Mouse (Mus musculus): ENCODE measurements around the gene Ubr3.

The Ubr3 gene

GRCm38 (mm10) chr2:69897039-69897617 lies at the start of gene Ubr3:
Gene Ubr3 (plus strand): TSS chr2:69897246.
- peak; percentile 98 to 99 for DNase-seq (ENCODE audit: inconsistent age in 2 of 2, low spot score in 1 of 2)

- DNase-seq (ENCODE audit: inconsistent age in 2 of 2, low spot score in 1 of 2), result no peak
These were observed 47.8 kb upstream of the Ubr3 start for GRCm38 (mm10) chr2:69849215-69849614.

GRCm38 (mm10) chr2:69851427-69852058 lies 45.5 kb upstream of the Ubr3 start:
- DNase-seq (ENCODE audit: inconsistent age in 2 of 2, low spot score in 1 of 2), result no peak

GRCm38 (mm10) chr2:69856392-69856791 lies 40.7 kb upstream of the Ubr3 start:
- DNase-seq (ENCODE audit: inconsistent age in 2 of 2, low spot score in 1 of 2), result no peak

GRCm38 (mm10) chr2:69857882-69858281 lies 39.2 kb upstream of the Ubr3 start:
- no peak for DNase-seq (ENCODE audit: inconsistent age in 2 of 2, low spot score in 1 of 2)

GRCm38 (mm10) chr2:69860972-69861452 lies 36.0 kb upstream of the Ubr3 start:
- peak; percentile 43 to 79 for DNase-seq (ENCODE audit: inconsistent age in 2 of 2, low spot score in 1 of 2)

GRCm38 (mm10) chr2:69861485-69862091 lies 35.5 kb upstream of the Ubr3 start, which contains the start of gene Ssb:
Gene Ssb (plus strand): TSS chr2:69861562.
- peak; percentile 94 to 96 for DNase-seq (ENCODE audit: inconsistent age in 2 of 2, low spot score in 1 of 2)

GRCm38 (mm10) chr2:69862117-69862657 lies 34.9 kb upstream of the Ubr3 start:
- peak in 1 of 2 experiments; percentile 65 for DNase-seq (ENCODE audit: inconsistent age in 2 of 2, low spot score in 1 of 2)

GRCm38 (mm10) chr2:69883990-69884391 lies 13.1 kb upstream of the Ubr3 start:
- peak in 1 of 2 experiments; percentile 51 for DNase-seq (ENCODE audit: inconsistent age in 2 of 2, low spot score in 1 of 2)

GRCm38 (mm10) chr2:69884581-69884980 lies 12.5 kb upstream of the Ubr3 start:
- DNase-seq (ENCODE audit: inconsistent age in 2 of 2, low spot score in 1 of 2), result peak in 1 of 2 experiments; percentile 52

GRCm38 (mm10) chr2:69885050-69885449 lies 12.0 kb upstream of the Ubr3 start:
- DNase-seq (ENCODE audit: inconsistent age in 2 of 2, low spot score in 1 of 2), result no peak

GRCm38 (mm10) chr2:69885451-69886305 lies 11.4 kb upstream of the Ubr3 start, which contains the start of gene Mettl5:
Gene Mettl5 (minus strand): TSS chr2:69885615.
- DNase-seq (ENCODE audit: inconsistent age in 2 of 2, low spot score in 1 of 2), result peak; percentile 89 to 96

- no peak for DNase-seq (ENCODE audit: inconsistent age in 2 of 2, low spot score in 1 of 2)
These were observed 8.1 kb upstream of the Ubr3 start for GRCm38 (mm10) chr2:69888957-69889356.

GRCm38 (mm10) chr2:69890843-69891242 lies 6.2 kb upstream of the Ubr3 start:
- no peak for DNase-seq (ENCODE audit: inconsistent age in 2 of 2, low spot score in 1 of 2)

- no peak for DNase-seq (ENCODE audit: inconsistent age in 2 of 2, low spot score in 1 of 2)
These were observed 3.9 kb upstream of the Ubr3 start for GRCm38 (mm10) chr2:69893145-69893544.

GRCm38 (mm10) chr2:69893891-69894290 lies 3.2 kb upstream of the Ubr3 start:
- no peak for DNase-seq (ENCODE audit: inconsistent age in 2 of 2, low spot score in 1 of 2)

GRCm38 (mm10) chr2:69895502-69896223 lies 1.4 kb upstream of the Ubr3 start:
- DNase-seq (ENCODE audit: inconsistent age in 2 of 2, low spot score in 1 of 2), result no peak

GRCm38 (mm10) chr2:69896224-69896581 lies 843 bp upstream of the Ubr3 start:
- no peak for DNase-seq (ENCODE audit: inconsistent age in 2 of 2, low spot score in 1 of 2)

GRCm38 (mm10) chr2:69897618-69898575 lies 851 bp downstream of the Ubr3 start:
- DNase-seq (ENCODE audit: inconsistent age in 2 of 2, low spot score in 1 of 2), result peak; percentile 72 to 90
